Mouse (Mus musculus) frontal cortex, postnatal 25 days (tissue): ENCODE measurements around the gene Kcnq2.
A peak's percentile ranks its signal among the peaks of the same experiment; 100 is the strongest.

Source experiments
- DNase-seq, 2 experiments: peaks; one replicate each; pipeline ENCODE4 v3.0.0; 2022; ENCODE audit warnings: low spot score in 2 of 2

The Kcnq2 gene

DNA sequence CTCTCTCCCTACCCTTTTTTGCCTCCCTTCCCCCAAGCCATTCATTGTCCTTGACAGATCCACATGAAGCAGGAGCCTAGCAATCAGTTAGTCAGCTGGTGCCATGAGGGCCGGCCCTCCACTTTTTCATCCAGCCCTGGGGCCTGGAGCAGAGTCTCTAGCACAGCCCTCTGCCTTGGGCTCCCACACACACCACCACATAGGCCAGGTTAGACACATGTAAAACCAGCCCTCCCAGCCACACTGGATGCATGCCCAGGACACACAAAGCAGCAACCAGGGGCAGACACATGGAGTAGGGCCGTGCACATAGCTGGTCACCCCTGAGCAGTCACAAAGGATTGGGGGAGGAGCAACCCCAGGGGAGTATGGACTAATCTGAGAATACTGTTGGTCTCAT, 32.9 kb downstream of the Kcnq2 start:
- no peak for DNase-seq

DNA sequence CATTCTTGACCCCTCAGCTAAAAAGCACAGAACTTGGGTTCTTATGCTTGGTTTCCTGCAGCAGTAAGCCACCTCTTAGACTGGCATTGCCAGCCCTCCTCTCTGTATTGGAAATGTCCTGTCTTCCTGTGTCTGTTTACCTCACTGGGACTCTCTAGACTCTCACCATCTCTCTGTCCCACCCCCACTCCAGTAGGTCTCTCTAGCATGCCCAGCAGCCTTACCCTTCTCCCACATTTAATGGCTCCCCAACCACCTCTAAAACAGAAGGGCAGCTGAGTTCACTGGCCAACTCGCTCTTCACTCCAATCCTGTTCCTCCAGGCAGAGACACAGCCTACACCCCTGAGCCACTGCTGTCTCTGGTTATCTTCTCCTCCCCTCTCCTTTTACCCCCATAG, 33.5 kb downstream of the Kcnq2 start:
- DNase-seq: no peak

DNA sequence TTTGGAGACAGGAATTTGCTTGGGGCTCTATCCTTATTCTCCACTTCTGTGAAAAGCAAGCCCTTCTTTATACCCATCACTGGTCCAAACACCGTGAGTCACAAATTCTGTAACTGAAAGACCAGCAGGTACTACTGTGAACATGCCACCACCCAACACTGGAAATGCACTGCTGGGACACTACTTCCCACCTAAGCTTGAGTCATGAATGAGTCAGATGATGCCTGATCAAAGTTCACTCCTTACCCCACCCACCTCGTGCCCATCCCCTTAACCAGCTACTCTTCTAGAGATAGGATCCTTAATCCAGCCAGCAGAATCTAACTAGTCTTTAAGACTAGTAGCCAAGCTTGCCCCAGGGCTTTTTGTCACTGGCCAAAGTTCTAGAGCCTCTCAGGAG, 35.0 kb downstream of the Kcnq2 start:
- DNase-seq: no peak

DNA sequence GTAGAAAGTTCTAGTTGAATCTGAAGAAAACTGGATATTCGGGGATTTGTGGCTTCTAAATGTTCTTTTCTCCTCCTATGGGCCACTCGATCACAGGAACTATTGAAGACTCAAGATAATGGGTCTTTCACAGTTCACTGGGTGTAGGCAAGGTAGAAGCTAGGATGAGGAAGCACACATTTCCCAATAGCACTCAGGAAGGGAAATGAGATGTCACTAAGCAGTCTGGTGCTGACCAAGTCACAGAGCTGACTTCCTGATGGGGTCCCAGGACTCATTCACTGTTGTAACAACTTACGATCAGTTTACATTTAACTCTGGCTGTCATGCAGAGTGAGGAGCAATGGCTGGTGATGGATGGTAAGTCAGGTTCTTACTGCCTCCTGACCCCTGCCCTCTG, 45.0 kb downstream of the Kcnq2 start:
- DNase-seq: no peak

DNA sequence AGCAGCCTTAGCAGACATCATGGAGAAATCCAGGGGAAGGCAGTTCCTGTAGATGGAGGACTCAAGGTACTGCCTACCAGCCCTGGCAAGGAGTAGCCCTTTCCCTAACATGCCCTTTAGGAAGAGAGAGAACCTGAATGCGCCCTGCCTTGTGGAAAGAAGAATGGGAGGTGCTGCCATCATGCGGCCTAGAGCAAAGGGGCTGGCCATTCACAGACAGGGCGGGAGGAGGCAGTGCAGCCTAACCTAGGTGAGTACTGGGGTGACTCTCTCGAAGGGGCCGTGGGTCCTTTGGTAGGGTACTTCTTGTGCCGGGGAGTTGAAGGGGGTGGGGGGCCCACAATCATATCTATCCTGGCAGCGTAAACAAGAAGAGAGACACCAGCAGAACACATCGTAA, 50.1 kb downstream of the Kcnq2 start:
- DNase-seq: no peak

DNA sequence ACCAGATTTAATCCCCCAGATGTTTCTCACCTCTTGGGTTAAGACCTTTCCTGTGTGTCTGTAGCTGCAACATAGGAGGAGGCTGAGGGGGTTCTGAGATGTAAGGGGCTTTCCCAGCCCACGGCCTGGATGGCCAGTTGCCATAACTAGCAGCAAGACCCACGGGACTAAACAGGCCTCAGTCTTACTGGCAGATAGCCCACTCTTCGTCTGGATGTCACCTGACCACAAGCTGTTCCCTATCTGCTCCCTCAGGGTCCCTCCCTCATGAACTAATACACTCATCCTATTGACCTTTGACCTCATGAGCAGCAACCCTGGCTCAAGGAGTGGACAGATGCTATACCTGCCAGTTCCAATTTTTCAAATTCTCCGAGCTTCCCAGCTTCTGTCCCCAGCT, 51.2 kb downstream of the Kcnq2 start:
- DNase-seq: no peak

DNA sequence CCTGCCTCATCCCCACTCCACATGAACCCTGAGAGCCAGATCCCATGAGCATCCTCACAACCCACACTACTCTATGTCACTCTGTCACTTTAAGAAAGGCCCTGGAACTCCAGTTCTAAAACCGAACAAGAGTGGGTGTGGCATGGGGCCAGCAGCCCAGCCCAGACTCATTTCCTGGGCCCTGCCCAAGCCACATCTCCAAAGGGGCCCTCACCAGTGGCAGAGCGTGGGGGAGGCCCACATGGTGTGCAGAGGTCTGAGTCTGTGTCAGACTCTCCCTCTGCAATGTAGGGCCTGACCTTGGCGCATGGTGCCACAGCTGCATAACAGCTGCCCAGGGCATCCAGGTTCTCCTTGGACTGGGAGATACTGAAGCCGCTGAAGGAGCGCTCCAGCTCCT, 54.2 kb downstream of the Kcnq2 start:
- DNase-seq: peak in 1 of 2 experiments; percentile 44

DNA sequence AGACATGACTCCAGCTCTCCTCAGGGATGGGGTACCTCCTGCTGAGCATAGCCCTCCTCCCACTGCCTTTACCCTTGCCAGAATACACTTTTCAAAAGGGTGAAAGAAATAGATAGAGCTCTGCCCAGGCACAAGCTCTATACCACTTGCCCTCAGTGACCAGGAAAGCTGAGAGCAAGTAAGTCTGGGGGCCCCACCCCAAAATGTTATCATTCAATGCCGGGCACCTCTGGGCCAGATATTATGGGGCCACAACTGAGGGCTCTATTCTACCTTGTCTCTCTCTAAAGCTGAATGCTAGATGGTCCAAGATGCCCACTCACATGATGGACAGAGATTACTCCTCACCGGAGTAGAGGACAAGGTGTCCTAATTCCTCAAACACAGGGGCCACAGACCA, 55.6 kb downstream of the Kcnq2 start:
- DNase-seq: no peak

DNA sequence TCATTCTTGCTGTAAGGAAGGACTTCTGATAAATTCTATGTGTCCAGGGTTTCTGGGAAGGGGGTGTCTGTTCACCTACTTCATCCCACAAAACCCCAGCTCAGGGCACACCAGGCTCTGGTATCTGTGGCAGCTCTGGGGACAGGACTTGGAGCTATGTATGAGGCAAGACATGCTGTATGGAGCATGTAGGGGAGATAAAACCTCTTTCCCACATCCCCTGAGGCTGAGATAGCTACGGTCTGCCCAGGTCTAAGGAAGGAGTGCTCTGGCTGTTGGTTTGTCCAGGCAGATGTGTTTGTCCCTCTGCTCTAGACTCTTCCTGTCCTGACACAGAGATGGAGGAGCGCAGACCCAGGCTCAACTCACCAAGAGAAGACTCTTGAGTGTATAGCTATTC, 56.2 kb downstream of the Kcnq2 start:
- no peak for DNase-seq

DNA sequence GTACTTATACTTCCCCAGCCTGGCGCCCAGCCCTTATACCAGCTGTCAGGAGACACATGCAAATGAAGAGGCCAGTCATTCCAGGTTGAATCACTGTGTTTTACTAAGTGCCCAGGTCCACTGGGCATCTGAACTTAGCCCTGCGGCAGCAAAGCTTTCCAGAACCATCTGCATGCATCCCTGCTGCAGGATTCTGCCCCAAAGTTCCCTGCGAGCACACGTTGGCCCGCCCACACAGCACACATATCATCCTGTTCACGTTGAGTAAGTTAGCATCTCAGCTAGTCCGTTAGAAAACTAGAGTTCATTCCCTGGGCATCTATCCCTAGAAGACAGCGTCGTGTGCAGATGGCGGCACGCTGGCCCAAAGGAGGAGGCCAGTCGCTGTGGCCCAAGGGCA, 59.6 kb downstream of the Kcnq2 start:
- no peak for DNase-seq

DNA sequence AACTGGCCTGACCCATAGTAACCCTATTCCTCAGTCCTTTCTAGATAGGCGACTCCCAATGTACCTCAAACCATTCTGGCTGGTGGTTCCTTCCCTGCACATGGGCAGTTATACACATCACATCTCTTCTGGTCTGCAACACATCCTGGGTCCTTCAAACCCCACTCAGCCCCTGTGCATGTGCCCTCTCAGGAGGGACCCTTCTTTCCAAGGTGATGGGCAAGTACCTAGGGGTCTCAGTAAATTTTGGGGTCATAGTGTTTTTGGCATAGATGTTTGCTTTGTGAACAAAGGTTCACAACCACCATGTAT, 62.7 kb downstream of the Kcnq2 start:
- no peak for DNase-seq

DNA sequence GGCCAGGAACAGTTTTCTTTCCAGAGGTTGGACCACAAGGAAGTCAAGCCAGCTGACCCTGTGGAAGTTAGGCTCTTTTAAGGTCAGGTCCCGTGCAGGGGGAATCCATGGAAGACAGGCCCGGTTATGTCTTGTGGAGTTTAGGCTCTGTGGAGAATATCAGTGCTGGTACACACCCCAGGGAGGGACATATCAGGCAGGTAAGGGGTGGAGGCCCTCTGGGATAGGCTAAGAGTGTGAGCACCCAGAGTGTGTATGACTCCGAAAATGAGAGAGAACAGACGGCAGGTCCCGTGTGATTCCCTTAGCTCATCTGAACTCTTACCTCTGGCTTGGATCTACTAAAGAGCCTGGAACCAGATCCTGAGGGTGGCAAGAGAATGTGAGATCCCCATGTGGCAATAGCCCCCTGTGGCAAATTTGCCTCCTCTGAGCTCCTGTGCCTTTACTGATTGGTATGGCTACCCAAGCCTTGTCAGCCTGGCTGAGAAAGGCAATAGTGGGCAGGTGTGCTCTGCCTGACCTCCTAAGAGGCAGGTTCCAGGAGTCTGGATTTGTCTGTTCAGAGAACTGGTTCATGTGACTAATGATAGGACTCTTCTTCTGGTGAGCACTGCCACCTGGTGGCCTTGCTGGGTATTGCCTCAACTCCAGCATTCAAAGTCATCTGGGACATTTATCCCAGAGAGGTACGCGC, 63.2 kb downstream of the Kcnq2 start:
- peak; percentile 91 to 97 for DNase-seq

DNA sequence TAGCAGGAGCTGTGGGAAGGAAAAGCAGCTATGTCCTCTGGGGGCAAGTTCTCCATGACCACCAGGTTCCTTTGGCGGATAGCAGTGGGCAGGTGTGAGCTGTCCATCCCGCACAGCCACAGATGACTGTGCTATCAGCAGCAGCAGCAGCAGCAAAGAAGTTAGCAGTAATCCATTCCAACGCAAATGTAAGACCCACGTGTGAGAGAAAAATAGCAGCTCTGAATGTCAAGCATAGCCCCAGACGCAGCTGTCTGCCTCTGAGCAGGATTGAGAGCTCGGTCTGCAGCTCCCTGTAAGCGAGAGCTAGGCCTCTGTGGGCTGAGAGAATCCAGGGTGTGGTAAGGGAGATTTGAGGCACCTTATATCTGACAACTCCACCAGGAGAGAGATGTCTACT, 65.0 kb downstream of the Kcnq2 start:
- DNase-seq: peak; percentile 42 to 51

DNA sequence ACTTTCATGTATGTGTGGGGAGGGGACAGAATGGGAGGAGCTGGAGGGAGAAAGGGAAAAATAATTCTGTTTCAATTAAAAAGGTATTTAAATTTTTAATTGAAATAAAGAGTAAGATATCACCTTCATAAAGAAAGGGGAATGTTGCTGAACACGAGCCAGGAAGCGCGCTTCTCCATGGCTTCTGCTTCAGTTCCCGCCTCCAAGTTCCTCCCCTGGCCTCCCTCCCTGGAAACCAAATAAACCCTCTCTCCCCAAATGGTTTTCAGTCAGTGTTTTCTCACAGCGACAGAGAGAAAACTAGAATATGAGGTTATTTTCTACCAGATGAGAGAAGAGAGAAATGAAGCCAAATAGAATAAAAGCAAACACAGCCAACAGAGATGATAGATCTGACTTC, 66.6 kb downstream of the Kcnq2 start:
- no peak for DNase-seq

DNA sequence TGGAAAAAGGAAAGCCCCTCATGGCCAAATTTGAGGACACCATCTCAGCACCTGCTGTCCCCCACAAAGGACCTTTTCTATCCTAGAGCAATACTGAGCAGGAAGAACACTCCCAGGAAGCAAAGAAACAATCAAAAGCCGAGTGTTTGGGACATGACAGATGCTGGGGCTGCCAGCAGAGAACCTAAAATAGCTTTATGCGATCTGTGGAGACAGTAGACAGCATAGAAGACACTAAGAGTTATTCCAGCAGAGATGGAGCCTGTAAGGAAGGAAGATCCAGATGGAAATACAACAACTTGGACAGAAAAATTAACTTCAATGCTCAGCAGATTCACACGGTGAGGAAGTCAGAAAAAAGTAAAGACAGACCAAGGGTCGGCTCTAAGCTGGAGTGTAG, 69.3 kb downstream of the Kcnq2 start:
- DNase-seq: no peak

DNA sequence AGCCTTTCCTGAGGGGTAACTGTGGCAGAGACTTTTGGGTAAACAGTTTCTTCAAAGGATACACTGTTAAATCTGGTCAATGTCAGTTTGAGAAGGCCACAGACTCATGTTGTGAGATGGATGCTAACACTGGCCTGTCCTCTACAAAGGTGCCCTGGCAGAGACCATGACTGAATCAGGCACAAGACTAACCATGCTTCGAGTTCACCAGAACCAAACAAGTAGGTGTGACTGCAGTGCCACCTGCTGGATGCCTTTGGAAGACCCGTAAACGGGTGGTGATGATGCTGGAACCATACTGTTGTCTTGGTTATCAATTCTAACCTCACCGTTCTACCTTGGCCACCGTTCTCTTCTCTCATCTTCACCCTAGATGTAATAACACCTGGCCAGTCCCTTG, 75.0 kb downstream of the Kcnq2 start:
- peak; percentile 78 to 88 for DNase-seq

DNA sequence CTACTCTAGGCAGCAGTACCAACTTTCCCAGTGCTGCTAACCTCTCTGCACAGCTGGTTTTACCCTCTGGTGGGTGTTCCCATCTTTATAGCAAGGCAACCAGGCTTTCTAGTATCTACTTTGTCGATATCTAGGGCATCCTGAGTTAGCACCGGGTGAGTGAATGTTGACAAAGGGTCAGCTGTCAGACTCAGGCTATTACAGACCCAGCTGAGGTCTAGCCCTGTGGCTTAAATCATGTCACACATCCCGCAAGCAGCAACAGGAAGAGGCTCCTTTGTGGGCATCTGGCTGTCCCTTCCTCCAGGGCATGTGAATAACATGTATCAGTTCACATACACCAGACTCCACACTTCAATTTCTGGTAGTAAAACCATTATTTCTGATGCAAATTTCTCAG, 76.9 kb downstream of the Kcnq2 start:
- no peak for DNase-seq

DNA sequence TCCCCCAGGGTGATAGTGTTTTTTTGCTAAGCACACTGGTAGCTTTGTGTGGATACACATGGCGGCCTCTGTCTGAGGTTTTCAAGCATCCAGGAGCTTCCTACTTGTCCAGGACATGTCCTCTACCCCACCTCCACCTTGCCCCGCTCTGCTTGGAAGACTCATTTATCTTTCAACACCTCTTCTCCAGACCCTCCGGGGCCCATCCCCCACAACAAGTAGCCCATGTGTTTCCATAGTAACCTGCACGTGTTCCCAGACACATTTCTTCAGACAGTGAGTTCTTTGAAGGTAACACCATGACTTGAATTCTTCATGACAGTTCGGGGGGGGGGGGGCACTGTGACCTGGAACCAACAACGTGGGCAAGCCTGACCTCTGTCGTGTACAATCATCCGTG, 77.8 kb downstream of the Kcnq2 start:
- no peak for DNase-seq

DNA sequence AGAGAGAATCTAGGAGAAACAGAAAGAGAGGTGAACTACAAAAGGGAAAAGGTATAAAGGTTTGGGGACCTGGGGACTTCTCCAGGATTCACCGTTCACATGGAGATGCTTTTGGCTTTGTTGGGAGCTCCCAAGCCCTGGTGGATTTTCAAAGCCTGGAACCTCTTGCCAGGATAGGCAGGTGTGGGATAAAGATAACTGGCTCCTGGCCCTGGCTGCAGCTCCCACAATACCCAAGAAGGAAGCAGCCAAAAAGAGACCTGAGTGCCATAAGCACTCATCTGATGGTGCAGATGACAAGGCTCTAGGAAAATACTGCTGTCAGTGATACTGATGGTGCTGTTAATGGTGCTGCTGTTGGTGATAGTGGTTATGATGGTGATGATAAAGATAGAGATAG, 82.9 kb downstream of the Kcnq2 start:
- DNase-seq: no peak

DNA sequence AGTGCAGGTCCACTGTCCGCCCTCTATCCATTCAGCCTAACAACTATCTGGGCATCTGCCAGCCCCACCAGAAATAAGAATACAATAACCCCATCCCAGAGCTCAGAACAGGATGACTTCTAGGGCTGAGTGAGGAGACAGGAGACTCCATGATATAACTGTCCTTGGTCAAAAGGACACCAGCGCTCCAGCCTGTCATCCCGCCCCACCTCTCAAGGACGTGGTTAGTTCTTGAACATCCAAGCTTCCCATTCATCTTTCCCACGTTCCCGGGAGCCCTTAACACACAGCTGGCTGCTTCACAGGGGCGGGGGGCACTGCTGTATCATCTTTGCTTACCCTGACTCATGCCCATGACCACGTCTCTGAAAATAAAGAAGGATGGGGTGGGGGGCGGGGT, 86.1 kb downstream of the Kcnq2 start:
- DNase-seq: no peak

DNA sequence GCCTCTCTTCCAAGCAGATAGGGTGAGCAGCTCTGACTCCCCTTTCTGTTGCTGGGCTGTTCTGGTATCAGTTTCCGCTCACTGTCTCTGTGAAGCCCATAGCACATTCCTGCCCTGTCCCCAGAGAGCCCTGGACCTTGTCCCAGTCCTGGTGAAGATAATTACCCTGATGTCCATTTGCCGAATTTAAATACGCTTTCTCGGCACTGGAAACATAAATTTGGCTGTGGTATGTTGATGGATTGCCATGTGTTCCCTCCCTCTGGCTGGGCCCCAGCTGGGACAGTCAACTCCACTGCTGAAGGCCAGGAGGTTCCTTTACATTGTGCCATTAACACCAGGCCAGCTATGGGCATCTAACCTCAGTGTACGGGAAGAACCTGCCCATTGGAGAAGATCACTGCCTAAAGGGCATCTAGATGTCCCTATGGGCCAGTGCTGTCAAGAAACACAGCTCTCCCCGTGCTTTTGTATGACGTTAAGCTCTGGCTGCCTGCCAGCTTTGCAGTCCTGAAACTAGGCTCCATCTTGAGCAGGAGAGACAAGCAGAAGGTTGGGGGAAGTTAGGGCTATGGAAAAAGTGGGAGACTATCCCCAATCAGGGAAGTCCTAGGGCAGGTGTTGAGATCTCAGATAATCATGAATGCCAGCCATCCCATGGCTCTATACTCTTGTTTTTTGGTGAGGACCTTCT, 86.7 kb downstream of the Kcnq2 start:
- DNase-seq: no peak

DNA sequence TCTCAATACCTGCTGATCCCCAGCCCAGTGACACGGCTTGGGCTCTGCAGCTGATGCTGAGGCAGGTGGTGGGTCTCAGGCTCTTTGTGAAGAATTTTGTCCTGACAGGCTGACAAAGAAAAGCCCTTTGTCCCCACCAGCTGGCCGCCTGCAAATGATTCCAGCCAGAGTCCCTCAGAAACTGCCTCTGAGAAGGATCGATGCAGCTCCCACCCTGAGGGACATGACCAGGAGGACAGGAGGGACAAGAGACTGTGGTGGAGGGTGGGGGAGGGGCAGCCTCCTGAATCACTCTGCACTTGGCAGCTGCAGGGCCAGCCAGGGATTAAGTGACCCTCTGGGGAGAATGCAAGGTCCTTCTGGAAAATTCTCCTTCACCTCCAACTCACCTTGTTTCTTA, 91.1 kb downstream of the Kcnq2 start:
- no peak for DNase-seq

DNA sequence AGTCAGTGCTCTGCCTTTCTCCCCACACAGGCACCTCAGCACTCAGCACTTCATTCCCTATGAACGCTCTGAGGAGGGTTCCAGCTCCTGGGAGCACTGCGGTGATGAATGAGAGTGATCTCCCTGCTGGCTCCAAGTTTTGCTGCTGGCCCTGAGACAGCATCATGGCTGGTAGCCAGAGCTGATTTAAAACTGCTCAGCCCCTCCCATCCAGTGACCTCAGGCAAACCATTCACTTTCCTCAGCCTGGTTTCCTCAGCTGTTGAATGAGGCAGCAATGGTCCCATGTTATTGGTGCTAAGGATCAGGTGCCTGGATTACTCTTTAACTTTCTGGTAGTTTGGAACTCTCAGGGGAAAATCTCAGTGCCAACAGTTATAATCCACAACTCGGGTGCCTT, 91.7 kb downstream of the Kcnq2 start, which contains the start of gene Chrna4:
Gene Chrna4, minus strand, starts transcription at position 110 of the 400 bp plus-strand sequence.
- no peak for DNase-seq

DNA sequence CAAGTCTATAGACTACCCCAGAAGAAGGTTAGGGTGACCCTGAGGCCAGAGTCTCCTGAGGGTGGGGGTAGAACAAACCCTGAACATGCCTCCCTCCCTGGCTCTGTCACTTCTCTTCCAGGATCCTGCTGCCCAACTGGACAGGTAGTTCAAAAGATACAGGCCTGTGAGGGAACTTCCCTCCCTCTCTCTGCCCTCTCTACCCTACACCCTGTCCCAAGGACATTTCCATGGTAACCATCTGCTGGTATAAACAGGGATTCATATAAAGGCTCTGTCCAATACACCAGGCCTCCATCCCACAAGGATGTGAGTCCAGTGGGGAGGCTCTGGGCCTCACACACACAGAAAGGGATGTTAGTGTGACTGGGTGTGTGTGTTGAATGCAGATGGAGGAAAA, 92.7 kb downstream of the Kcnq2 start:
- DNase-seq: no peak
